Mouse (Mus musculus): Measurements from ENCODE around the gene Wdr19. TPM values are rescaled to one million over a fixed set of nuclear protein-coding genes. Genes with fewer than 3 reads are reported as not detected.

Gene Wdr19
- polyA plus RNA-seq (2012; rRNA removed; ENCODE audit: low replicate concordance): 2.3 and 4.2 TPM in 2 replicates

DNA sequence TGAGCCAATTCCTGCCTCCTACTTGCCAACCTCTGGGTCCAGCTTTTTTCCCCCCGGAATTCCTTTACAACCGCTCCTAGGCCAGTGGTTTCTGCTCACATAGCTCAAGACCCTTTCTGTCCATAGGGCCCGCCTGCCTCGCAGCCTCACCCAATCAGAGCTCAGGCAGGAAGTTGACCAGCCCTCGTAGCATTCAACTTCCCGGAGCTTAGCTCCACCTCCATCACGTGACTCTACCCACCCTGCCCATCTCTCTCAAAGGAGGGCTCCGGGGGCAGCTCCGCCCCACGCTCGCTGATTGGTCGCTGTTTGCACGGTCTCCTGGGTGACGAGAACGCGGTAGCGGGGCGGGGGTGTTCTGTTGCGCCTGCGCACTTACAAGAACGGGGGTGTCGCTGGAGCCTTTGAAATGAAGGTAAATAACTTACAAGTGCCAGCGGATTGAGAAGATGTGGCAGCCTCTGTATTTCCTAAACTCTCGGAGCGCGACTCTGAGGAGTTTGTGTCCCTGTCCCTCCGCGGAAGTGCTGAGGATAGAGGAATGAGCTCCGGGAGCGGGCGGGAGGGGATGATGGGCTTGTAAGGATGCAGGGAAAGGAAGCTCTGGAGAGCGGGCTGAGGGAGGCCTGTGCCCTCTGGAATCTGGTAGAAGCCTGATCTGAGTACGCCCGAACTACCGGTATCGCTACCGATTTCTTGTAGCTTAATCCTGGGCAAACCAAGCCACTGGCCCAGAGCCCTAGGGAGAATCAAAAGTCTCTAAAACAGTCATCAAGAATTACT is at the start of gene Wdr19:
Gene Wdr19, plus strand, starts transcription at position 351 of the 783 bp plus-strand sequence.

Other genes starting within 250 kb of the Wdr19 start
- 1.2 and 2.3 TPM in 2 replicates for gene Tlr6, start 239.6 kb upstream of the Wdr19 start, polyA plus RNA-seq (2012; rRNA removed; ENCODE audit: low replicate concordance)
- 22.0 and 30.7 TPM in 2 replicates for gene Fam114a1, start 229.6 kb upstream of the Wdr19 start, polyA plus RNA-seq (2012; rRNA removed; ENCODE audit: low replicate concordance)
- 0.87 and 1.4 TPM in 2 replicates for gene Tmem156, start 107.6 kb upstream of the Wdr19 start, polyA plus RNA-seq (2012; rRNA removed; ENCODE audit: low replicate concordance)
- 24.5 and 26.8 TPM in 2 replicates for gene Klhl5, start 92.2 kb upstream of the Wdr19 start, polyA plus RNA-seq (2012; rRNA removed; ENCODE audit: low replicate concordance)
- gene Rfc1, start 136.0 kb downstream of the Wdr19 start, polyA plus RNA-seq (2012; rRNA removed; ENCODE audit: low replicate concordance): 10.0 and 14.3 TPM in 2 replicates
- 22.1 and 26.4 TPM in 2 replicates for gene Klb, start 148.6 kb downstream of the Wdr19 start, polyA plus RNA-seq (2012; rRNA removed; ENCODE audit: low replicate concordance)
- 149 and 322 TPM in 2 replicates for gene Rpl9, start 191.7 kb downstream of the Wdr19 start, polyA plus RNA-seq (2012; rRNA removed; ENCODE audit: low replicate concordance)
- 8.1 and 16.4 TPM in 2 replicates for gene Lias, start 191.8 kb downstream of the Wdr19 start, polyA plus RNA-seq (2012; rRNA removed; ENCODE audit: low replicate concordance)
- gene Ugdh, start 236.3 kb downstream of the Wdr19 start, polyA plus RNA-seq (2012; rRNA removed; ENCODE audit: low replicate concordance): 11.1 and 20.9 TPM in 2 replicates

Measured in mammary gland, adult 2 months (tissue).